Mouse (Mus musculus) stomach, postnatal 0 days (tissue): ENCODE data around the gene Eml6.

Experiments used
- CTCF ChIP-seq: IDR thresholded peaks from 2 replicates; pipeline ENCODE4 v1.5.1; 2016; ENCODE audit warnings: antibody characterized with exemption, low read depth, mild to moderate bottlenecking, moderate library complexity
- EP300 ChIP-seq: optimal IDR thresholded peaks from 2 replicates; pipeline ENCODE3; 2016; ENCODE audit warnings: antibody characterized with exemption

DNA sequence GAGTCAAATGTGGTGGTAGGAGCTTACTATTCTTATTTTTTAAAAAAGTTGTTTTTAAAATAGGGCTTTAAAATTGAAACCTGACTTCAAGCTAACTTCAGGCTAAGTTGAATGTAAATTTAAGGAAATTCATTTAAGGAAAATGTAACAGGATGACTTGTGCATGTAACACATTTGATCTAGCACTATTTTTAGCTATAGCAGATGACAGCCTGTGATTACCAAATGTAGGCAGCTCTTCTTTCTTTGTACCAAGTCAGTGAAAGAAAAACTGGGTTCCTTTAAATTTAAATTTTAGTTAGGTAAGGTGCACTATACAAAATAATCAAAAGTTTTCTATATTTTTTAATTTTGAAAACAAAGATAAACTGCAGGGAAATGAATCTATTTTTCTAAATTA, 300.7 kb downstream of the Eml6 start:
- TF ChIP-seq CTCF, result no peak
- TF ChIP-seq EP300, result no peak
